Mouse (Mus musculus) ES-Bruce4 (cell line): Measurements from ENCODE around the gene Apaf1.

Experiments
- CTCF ChIP-seq: IDR thresholded peaks from one replicate; pipeline ENCODE4 v1.8.1; 2011; ENCODE audit warnings: low read depth, low read length
- EP300 ChIP-seq: IDR thresholded peaks from 2 replicates; pipeline ENCODE4 v1.6.1; 2011; ENCODE audit warnings: low read depth, low read length; ENCODE audit not compliant: insufficient read depth
- POLR2A ChIP-seq: IDR thresholded peaks from one replicate; pipeline ENCODE4 v1.8.1; 2011; ENCODE audit warnings: low read length; ENCODE audit not compliant: insufficient read depth

- TF ChIP-seq EP300 (no peak), CTCF (no peak), POLR2A (no peak)
Measured at GRCm38 (mm10) chr10:91127395-91127794, 44.8 kb upstream of the Apaf1 start.
